Mouse (Mus musculus) megakaryocyte, embryonic 14.5 days (primary cell): ENCODE results near the gene Gramd1b. TPM values are rescaled to one million over a fixed set of nuclear protein-coding genes. Genes with fewer than 3 reads are reported as not detected.

Experiments used
- H3K27me3 ChIP-seq: replicated peaks from 2 replicates; pipeline ENCODE3; 2012; ENCODE audit warnings: inconsistent platforms
- H3K36me3 ChIP-seq: replicated peaks from 2 replicates; pipeline ENCODE3; 2012; ENCODE audit warnings: low read length, inconsistent platforms, mixed read lengths
- H3K4me1 ChIP-seq: 2 replicates; pipeline ENCODE4 v1.6.1; 2012; ENCODE audit warnings: inconsistent platforms
- H3K4me3 ChIP-seq: replicated peaks from 2 replicates; pipeline ENCODE3; 2012; ENCODE audit warnings: moderate library complexity, mild to moderate bottlenecking, inconsistent platforms
- H3K9me3 ChIP-seq: 2 replicates; pipeline ENCODE4 v1.6.1; 2012; ENCODE audit warnings: inconsistent platforms
- FLI1 ChIP-seq: IDR thresholded peaks from 2 replicates; pipeline ENCODE4 v1.6.1; 2012; ENCODE audit warnings: low read length, inconsistent platforms, mixed read lengths
- GATA1 ChIP-seq: IDR thresholded peaks from 3 replicates; pipeline ENCODE4 v1.6.1; 2012; ENCODE audit warnings: mixed read lengths, low read length, inconsistent platforms, borderline replicate concordance
- polyA plus RNA-seq: library from polyadenylated mRNA; stranded (reverse); fragments of >175 nt; gene quantifications from 2 replicates; pipeline ENCODE4 v1.2.3, GENCODE M21; 2012; ENCODE audit warnings: low replicate concordance; ENCODE audit not compliant: insufficient read depth

Gramd1b gene
- 2.3 and 3.1 TPM in 2 replicates for polyA plus RNA-seq

GRCm38 (mm10) chr9:40531027-40531621, at the start of gene Gramd1b:
Gene Gramd1b (minus strand): TSS chr9:40531383.
- Histone ChIP-seq H3K4me3 (peak within 1 kb of the TSS; percentile 79), H3K9me3 (no peaks in the 10 kb centered on the region), H3K36me3 (no peaks in the 10 kb centered on the region), H3K27me3 (peaks cover 40% of the 10 kb centered on the region), H3K4me1 (peaks cover 9% of the 10 kb centered on the region)
- no peak for TF ChIP-seq FLI1
- no peak for TF ChIP-seq GATA1

- no peaks in the 10 kb centered on the region for H3K36me3 ChIP-seq
- TF ChIP-seq GATA1 (no peak), FLI1 (no peak)
- H3K4me1 ChIP-seq = peaks cover 9% of the 10 kb centered on the region; the same call in 1 of the 2 replicates
- peaks cover 3% of the 10 kb centered on the region for H3K27me3 ChIP-seq
- H3K9me3 ChIP-seq = no peaks in the 10 kb centered on the region
- no peak overlapping the region for H3K4me3 ChIP-seq
These were observed 47.8 kb upstream of the Gramd1b start for GRCm38 (mm10) chr9:40578726-40579625.

GRCm38 (mm10) chr9:40577132-40577531, 45.9 kb upstream of the Gramd1b start:
- H3K4me1 ChIP-seq = peaks cover 7% of the 10 kb centered on the region; the same call in 1 of the 2 replicates
- peaks cover 3% of the 10 kb centered on the region for H3K27me3 ChIP-seq
- no peak overlapping the region for H3K4me3 ChIP-seq
- TF ChIP-seq FLI1 (no peak), GATA1 (no peak)
- H3K36me3 ChIP-seq = no peaks in the 10 kb centered on the region
- H3K9me3 ChIP-seq = no peaks in the 10 kb centered on the region

DNA sequence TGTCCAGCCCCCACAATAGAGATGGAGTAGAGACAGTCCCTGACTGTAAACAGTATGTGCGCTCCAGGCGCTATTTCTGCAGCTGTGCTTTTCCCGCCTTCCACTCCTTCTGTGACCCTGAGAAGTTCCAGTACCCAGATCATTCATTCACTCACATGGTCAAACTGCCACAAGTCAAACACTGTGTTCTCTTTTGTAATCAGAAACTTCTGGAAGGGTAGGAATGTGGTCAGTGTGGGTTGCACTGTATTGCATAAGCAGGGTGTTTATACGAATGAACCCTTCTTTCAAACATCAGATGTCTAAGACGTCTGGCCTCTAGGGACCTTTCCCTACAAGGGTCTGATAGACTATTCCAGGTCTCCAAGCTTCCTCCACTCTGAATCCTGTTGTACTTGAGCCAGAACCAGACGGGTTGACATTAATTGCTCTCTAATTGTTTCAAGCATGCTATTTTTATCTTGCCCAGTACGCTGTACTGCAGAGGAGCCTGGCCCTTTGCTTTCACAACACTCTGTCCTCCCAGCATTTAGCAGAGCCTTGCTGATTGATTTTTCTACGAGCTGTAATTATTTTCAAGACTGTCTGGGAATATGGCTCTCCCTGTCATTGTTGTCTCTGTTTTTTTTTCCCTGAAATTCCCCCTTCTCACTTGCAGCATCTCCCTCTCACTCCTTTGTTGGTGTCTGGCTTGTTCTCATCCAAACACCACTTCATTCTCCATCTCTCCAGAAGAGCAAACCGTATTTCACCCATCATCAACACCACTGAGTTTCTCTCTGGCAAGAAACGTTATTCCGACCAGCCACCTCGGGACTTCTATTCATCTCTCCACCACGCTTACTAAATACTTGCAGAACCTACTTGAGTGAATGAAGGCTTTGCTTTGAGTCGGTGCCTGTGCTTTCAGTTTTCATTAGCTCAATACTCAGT, 44.1 kb upstream of the Gramd1b start:
- no peak overlapping the region for H3K4me3 ChIP-seq
- no peaks in the 10 kb centered on the region for H3K9me3 ChIP-seq
- no peak for TF ChIP-seq GATA1
- TF ChIP-seq FLI1 = no peak
- H3K36me3 ChIP-seq = no peaks in the 10 kb centered on the region
- peaks cover 3% of the 10 kb centered on the region; the same call in 1 of the 2 replicates for H3K4me1 ChIP-seq
- peaks cover 3% of the 10 kb centered on the region for H3K27me3 ChIP-seq

DNA sequence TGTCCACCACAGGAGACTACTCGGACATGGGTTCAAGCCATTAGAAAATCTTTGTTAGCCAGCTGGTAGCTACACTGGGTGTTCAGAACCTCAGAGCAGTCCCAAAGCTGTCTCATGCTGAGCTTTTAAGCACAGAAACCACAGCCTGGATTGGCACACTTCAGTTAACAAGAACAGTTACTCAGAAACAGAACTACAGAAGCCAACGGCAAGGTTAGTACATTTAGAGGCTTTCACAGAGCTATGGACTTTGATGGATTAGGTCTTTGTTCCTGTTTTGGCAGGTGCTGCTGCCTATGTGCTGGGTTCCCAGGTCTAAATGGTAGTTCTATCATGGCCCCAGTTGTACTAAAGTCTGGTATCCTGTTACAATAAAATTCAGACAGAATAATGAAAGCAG, 40.1 kb upstream of the Gramd1b start:
- no peak for TF ChIP-seq GATA1
- TF ChIP-seq FLI1 = no peak

GRCm38 (mm10) chr9:40568070-40568469, 36.9 kb upstream of the Gramd1b start:
- TF ChIP-seq GATA1 (no peak), FLI1 (no peak)
- no peaks in the 10 kb centered on the region for H3K4me1 ChIP-seq
- peaks cover 7% of the 10 kb centered on the region for H3K27me3 ChIP-seq
- no peaks in the 10 kb centered on the region for H3K36me3 ChIP-seq
- no peak overlapping the region for H3K4me3 ChIP-seq
- H3K9me3 ChIP-seq = no peaks in the 10 kb centered on the region

More for the DNA sequence above, 40.1 kb upstream of the Gramd1b start:
- peaks cover 10% of the 10 kb centered on the region for H3K27me3 ChIP-seq
- no peak overlapping the region for H3K4me3 ChIP-seq
- no peaks in the 10 kb centered on the region for H3K36me3 ChIP-seq
- no peaks in the 10 kb centered on the region for H3K4me1 ChIP-seq
- no peaks in the 10 kb centered on the region for H3K9me3 ChIP-seq

- Histone ChIP-seq H3K4me1 (no peaks in the 10 kb centered on the region), H3K27me3 (peaks cover 5% of the 10 kb centered on the region), H3K9me3 (no peaks in the 10 kb centered on the region), H3K4me3 (no peak overlapping the region), H3K36me3 (no peaks in the 10 kb centered on the region)
- TF ChIP-seq GATA1 = no peak
- TF ChIP-seq FLI1 = no peak
These were observed 32.6 kb upstream of the Gramd1b start for GRCm38 (mm10) chr9:40563750-40564149.

GRCm38 (mm10) chr9:40559646-40560045, 28.5 kb upstream of the Gramd1b start:
- H3K27me3 ChIP-seq = no peaks in the 10 kb centered on the region
- H3K4me3 ChIP-seq = no peak overlapping the region
- TF ChIP-seq GATA1 (no peak), FLI1 (no peak)
- H3K36me3 ChIP-seq = no peaks in the 10 kb centered on the region
- H3K9me3 ChIP-seq = no peaks in the 10 kb centered on the region
- no peaks in the 10 kb centered on the region for H3K4me1 ChIP-seq

DNA sequence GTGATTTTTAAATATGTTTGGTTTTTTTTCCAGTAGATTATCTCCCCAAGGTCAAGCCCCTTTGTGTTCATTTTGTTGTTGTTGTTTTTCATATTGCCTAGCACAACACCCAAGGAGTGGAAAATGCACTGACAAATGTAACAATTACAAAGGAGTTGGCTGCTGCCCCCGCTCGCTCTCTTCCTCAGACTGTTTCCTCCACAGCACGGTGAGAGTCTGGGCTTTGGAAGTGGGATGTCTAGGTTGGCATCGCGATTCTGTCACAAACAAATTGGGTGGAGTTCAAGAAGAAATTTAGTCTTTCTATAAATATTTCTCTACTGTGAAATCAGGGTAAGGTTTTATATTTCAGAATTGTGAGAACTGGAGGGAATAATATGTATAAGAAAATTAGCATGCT, 26.6 kb upstream of the Gramd1b start:
- Histone ChIP-seq H3K4me3 (no peak overlapping the region), H3K36me3 (no peaks in the 10 kb centered on the region), H3K27me3 (peaks cover 2% of the 10 kb centered on the region), H3K4me1 (no peaks in the 10 kb centered on the region), H3K9me3 (no peaks in the 10 kb centered on the region)
- TF ChIP-seq FLI1 = no peak
- TF ChIP-seq GATA1 = no peak
